Mouse (Mus musculus) embryonic facial prominence, embryonic 14.5 days (tissue): ENCODE measurements around the gene Fam83f. TPM values are rescaled to one million over a fixed set of nuclear protein-coding genes. Genes with fewer than 3 reads are reported as not detected.

Source experiments
- ATAC-seq: fragments of 200-750 bp; cut with Nextera tagmentation; 2 replicates; pipeline ENCODE4 v1.8.0; 2017; ENCODE audit warnings: low read depth, moderate number of reproducible peaks, moderate TSS enrichment
- DNase-seq: peaks from one replicate; pipeline ENCODE4 v3.0.0-alpha.2; 2015; ENCODE audit warnings: low spot score
- H3K27ac ChIP-seq: fragments of 300-500 bp; sonication (generic); replicated peaks from 2 replicates; pipeline ENCODE4 v1.5.1; 2014; ENCODE audit warnings: low read depth, mild to moderate bottlenecking, low read length, moderate library complexity
- H3K27me3 ChIP-seq: fragments of 300-500 bp; sonication (generic); replicated peaks from 2 replicates; pipeline ENCODE4 v1.6.1; 2014; ENCODE audit warnings: low read length; ENCODE audit not compliant: control insufficient read depth, insufficient read depth
- H3K36me3 ChIP-seq: fragments of 300-500 bp; sonication (generic); 2 replicates; pipeline ENCODE4 v1.6.1; 2014; ENCODE audit warnings: low read length, mixed read lengths; ENCODE audit not compliant: control insufficient read depth, insufficient read depth
- H3K4me1 ChIP-seq: fragments of 300-500 bp; sonication (generic); 2 replicates; pipeline ENCODE4 v1.6.1; 2014; ENCODE audit warnings: antibody characterized with exemption, low read length; ENCODE audit not compliant: control insufficient read depth, insufficient read depth
- H3K4me2 ChIP-seq: fragments of 300-500 bp; sonication (generic); 2 replicates; pipeline ENCODE4 v1.6.1; 2014; ENCODE audit warnings: low read depth, mild to moderate bottlenecking, low read length, moderate library complexity, mixed read lengths
- H3K4me3 ChIP-seq: fragments of 300-500 bp; sonication (generic); 2 replicates; pipeline ENCODE4 v1.5.1; 2014; ENCODE audit warnings: low read depth, mild to moderate bottlenecking, low read length
- H3K9ac ChIP-seq: fragments of 300-500 bp; sonication (generic); 2 replicates; pipeline ENCODE4 v1.6.1; 2014; ENCODE audit warnings: low read depth, mild to moderate bottlenecking, low read length, moderate library complexity, mixed read lengths
- H3K9me3 ChIP-seq: fragments of 300-500 bp; sonication (generic); 2 replicates; pipeline ENCODE4 v1.6.1; 2016; ENCODE audit warnings: low read length; ENCODE audit not compliant: control insufficient read depth
- WGBS: fragments of 180-500 bp; shearing (Covaris S2); extraction: QIAGEN DNeasy Blood & Tissue Kit; methylation state at CpG from one replicate; pipeline ENCODE4 v1.1.7; 2014; 5-methylcytosine and 5-hydroxymethylcytosine counted together
- polyA plus RNA-seq: library from polyadenylated mRNA; unstranded; fragments of >200 nt; fragmentation: Nextera tagmentation; extraction: Ambion mirVana; gene quantifications from 2 replicates; pipeline ENCODE4 v1.2.1, GENCODE M21; 2014

Fam83f gene
- polyA plus RNA-seq, 1 experiment from 2014 or later, result 2.2 TPM

GRCm38 (mm10) chr15:80681466-80681881, 9.8 kb downstream of the Fam83f start:
- H3K4me1 ChIP-seq, result peaks cover 11% of the 10 kb centered on the region
- 66% methylated on average over 4 of the region's 4 CpGs for WGBS
- H3K27me3 ChIP-seq, result no peaks in the 10 kb centered on the region
- DNase-seq (no peak), ATAC-seq (no peak)
- no peak overlapping the region for H3K9ac ChIP-seq
- no peaks in the 10 kb centered on the region for H3K9me3 ChIP-seq
- H3K4me2 ChIP-seq, result no peak overlapping the region
- no peaks in the 10 kb centered on the region for H3K36me3 ChIP-seq
- no peak overlapping the region for H3K4me3 ChIP-seq
- no peak overlapping the region for H3K27ac ChIP-seq

- Histone ChIP-seq H3K9ac (no peak overlapping the region), H3K4me2 (no peak overlapping the region), H3K27ac (no peak overlapping the region), H3K4me1 (peaks cover 11% of the 10 kb centered on the region), H3K27me3 (no peaks in the 10 kb centered on the region), H3K9me3 (no peaks in the 10 kb centered on the region), H3K4me3 (no peak overlapping the region), H3K36me3 (no peaks in the 10 kb centered on the region)
- ATAC-seq (no peak), DNase-seq (no peak)
- 72% methylated on average over 8 of the region's 8 CpGs for WGBS
Measured at GRCm38 (mm10) chr15:80682343-80682742, 10.7 kb downstream of the Fam83f start.

GRCm38 (mm10) chr15:80683151-80683550, 11.5 kb downstream of the Fam83f start:
- Histone ChIP-seq H3K4me3 (no peak overlapping the region), H3K4me2 (no peak overlapping the region)
- WGBS, result 74% methylated on average over 6 of the region's 6 CpGs

GRCm38 (mm10) chr15:80683990-80684389, 12.3 kb downstream of the Fam83f start:
- Histone ChIP-seq H3K9ac (no peak overlapping the region), H3K36me3 (no peaks in the 10 kb centered on the region), H3K27me3 (no peaks in the 10 kb centered on the region), H3K4me2 (no peak overlapping the region), H3K4me3 (no peak overlapping the region), H3K27ac (no peak overlapping the region), H3K4me1 (peaks cover 10% of the 10 kb centered on the region), H3K9me3 (no peaks in the 10 kb centered on the region)
- WGBS, result 61% methylated on average over 3 of the region's 3 CpGs
- DNase-seq (peak; percentile 27), ATAC-seq (no peak)

More at GRCm38 (mm10) chr15:80683151-80683550, 11.5 kb downstream of the Fam83f start:
- peak; percentile 44 for DNase-seq
- H3K4me1 ChIP-seq, result peaks cover 11% of the 10 kb centered on the region
- no peaks in the 10 kb centered on the region for H3K27me3 ChIP-seq
- H3K36me3 ChIP-seq, result no peaks in the 10 kb centered on the region
- H3K9ac ChIP-seq, result no peak overlapping the region
- H3K27ac ChIP-seq, result no peak overlapping the region
- ATAC-seq, result no peak; the same call in 1 of the 2 replicates
- H3K9me3 ChIP-seq, result no peaks in the 10 kb centered on the region

- Histone ChIP-seq H3K4me1 (0 out of 2 replicates have a peak, but pooled peaks cover under 1% of the 10 kb centered on the region), H3K27ac (no peak overlapping the region), H3K9me3 (no peaks in the 10 kb centered on the region), H3K4me2 (no peak overlapping the region), H3K4me3 (no peak overlapping the region), H3K27me3 (no peaks in the 10 kb centered on the region), H3K36me3 (no peaks in the 10 kb centered on the region), H3K9ac (no peak overlapping the region)
- 32% methylated on average over 8 of the region's 8 CpGs for WGBS
- no peak for ATAC-seq
- DNase-seq, result no peak
Measured at GRCm38 (mm10) chr15:80684786-80685602, 13.3 kb downstream of the Fam83f start.

- H3K4me2 ChIP-seq, result no peak overlapping the region
- 33% methylated on average over 7 of the region's 7 CpGs for WGBS
- no peak overlapping the region for H3K9ac ChIP-seq
- DNase-seq (peak; percentile 19), ATAC-seq (no peak)
- H3K4me3 ChIP-seq, result no peak overlapping the region
- no peaks in the 10 kb centered on the region for H3K27me3 ChIP-seq
- H3K27ac ChIP-seq, result no peak overlapping the region
- H3K4me1 ChIP-seq, result no peaks in the 10 kb centered on the region
- H3K36me3 ChIP-seq, result no peaks in the 10 kb centered on the region
- H3K9me3 ChIP-seq, result no peaks in the 10 kb centered on the region
Measured at GRCm38 (mm10) chr15:80685603-80685895, 13.9 kb downstream of the Fam83f start.

GRCm38 (mm10) chr15:80688536-80688935, 16.9 kb downstream of the Fam83f start:
- no peaks in the 10 kb centered on the region for H3K27me3 ChIP-seq
- H3K9ac ChIP-seq, result no peak overlapping the region
- H3K4me2 ChIP-seq, result no peak overlapping the region
- H3K9me3 ChIP-seq, result no peaks in the 10 kb centered on the region
- 70% methylated on average over 7 of the region's 7 CpGs for WGBS
- H3K36me3 ChIP-seq, result no peaks in the 10 kb centered on the region
- H3K27ac ChIP-seq, result no peak overlapping the region
- H3K4me1 ChIP-seq, result no peaks in the 10 kb centered on the region
- no peak overlapping the region for H3K4me3 ChIP-seq
- DNase-seq (no peak), ATAC-seq (no peak)

- no peak for DNase-seq
- Histone ChIP-seq H3K4me1 (peaks cover 5% of the 10 kb centered on the region; the same call in 1 of the 2 replicates), H3K27me3 (no peaks in the 10 kb centered on the region), H3K4me3 (no peak overlapping the region), H3K36me3 (no peaks in the 10 kb centered on the region), H3K9ac (peak overlapping the region; percentile 37; the same call in 1 of the 2 replicates), H3K4me2 (no peak overlapping the region), H3K9me3 (no peaks in the 10 kb centered on the region), H3K27ac (no peak overlapping the region)
- WGBS, result 31% methylated on average over 3 of the region's 3 CpGs
- no peak for ATAC-seq
Measured at GRCm38 (mm10) chr15:80693492-80693891, 21.8 kb downstream of the Fam83f start.
